Mouse (Mus musculus): Measurements from ENCODE around the gene Ints6. TPM values are rescaled to one million over a fixed set of nuclear protein-coding genes. Genes with fewer than 3 reads are reported as not detected.

The Ints6 gene
- 2.0 and 3.1 TPM in 2 replicates for polyA plus RNA-seq (2012; rRNA removed)

GRCm38 (mm10) chr14:62761036-62761881, at the start of gene Ints6:
TSS of gene Ints6 (minus strand) at chr14:62761169.

GRCm38 (mm10) chr14:62663367-62663766, 97.6 kb downstream of the Ints6 start, which contains the start of gene Serpine3:
TSS of gene Serpine3 (plus strand) at chr14:62663667.

Other genes starting within 250 kb of the Ints6 start
- 2.3 and 2.9 TPM in 2 replicates for gene Fam124a, start 205.4 kb downstream of the Ints6 start, polyA plus RNA-seq (2012; rRNA removed)
- gene Gm4131, start 194.2 kb downstream of the Ints6 start, polyA plus RNA-seq (2012; rRNA removed), result not detected in 2 replicates
- gene Serpine3, start 97.5 kb downstream of the Ints6 start, polyA plus RNA-seq (2012; rRNA removed), result not detected in 2 replicates
- 1.6 and 2.3 TPM in 2 replicates for gene Wdfy2, start 76.5 kb upstream of the Ints6 start, polyA plus RNA-seq (2012; rRNA removed)
- 2.8 TPM in 1 of 2 replicates, not detected in the other for gene Defb48, start 223.3 kb upstream of the Ints6 start, polyA plus RNA-seq (2012; rRNA removed)
- gene Defb47, start 236.9 kb upstream of the Ints6 start, polyA plus RNA-seq (2012; rRNA removed), result 1.8 TPM in 1 of 2 replicates, not detected in the other